Mouse (Mus musculus): ENCODE data around the gene Zfp786.
"Not testable (repeated sequence)": the region's sequence is repeated elsewhere in the genome, so short reads cannot be mapped to it uniquely, and the experiment has no call there.

Gene Zfp786

DNA sequence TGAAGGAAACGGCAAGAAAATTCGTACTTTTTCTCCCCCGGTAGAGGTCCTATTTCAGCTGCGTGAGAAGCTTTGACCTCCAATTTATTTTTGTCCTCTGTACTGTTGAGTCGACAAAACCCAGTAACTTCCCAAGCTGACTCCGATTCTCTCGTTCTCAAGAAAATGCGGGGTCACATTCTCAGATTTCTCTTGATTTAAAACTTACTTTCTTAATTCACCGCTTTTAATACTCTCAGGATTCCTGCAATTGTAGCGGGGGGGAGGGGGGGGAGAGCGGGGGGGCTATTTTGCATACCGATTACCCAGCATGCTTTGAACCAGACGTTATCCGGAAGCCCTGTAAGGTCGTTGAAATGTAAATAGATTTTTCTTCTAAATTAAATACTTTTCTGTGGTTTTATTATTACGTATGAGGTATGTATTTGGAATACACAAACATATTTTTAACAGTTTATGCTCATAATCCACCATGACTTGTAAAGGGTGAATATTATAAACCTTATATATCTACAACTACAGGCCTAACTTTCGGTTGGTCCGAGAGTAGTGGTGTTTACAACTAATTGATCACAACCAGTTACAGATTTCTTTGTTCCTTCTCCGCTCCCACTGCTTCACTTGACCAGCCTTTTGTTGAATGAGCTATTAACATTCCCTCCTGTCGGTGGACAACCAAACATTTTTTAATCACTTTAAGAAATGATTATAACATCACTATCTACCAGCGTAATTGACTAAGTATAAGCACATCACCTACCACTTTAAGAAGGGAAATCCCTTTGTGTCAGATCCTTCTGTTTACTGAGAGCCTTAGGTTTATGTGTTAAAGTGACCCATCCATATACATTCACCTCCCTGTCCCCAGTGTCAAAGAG lies 49.3 kb downstream of the Zfp786 start:
- peak in 1 of 2 experiments; percentile 54 for DNase-seq (ENCODE audit: low spot score in 2 of 2)

DNA sequence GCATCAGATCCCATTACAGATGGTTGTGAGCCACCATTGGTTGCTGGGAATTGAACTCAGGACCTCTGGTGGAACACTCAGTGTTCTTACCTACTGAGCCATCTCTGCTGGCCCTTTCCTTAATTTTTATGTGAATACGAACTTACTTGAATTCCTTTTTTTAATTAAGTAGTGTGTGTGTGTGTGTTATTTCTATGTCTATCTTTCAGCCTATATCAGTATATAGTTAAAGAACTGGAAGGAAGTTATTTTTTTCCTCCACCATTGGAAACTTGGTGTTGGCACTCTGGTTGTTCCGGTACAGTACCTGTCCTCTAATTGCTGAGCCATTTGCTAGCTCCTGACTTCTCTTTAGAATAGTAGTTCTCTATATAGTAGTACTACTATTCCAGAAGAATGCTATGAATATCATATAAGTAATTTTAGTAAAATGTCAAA lies 50.1 kb downstream of the Zfp786 start:
- DNase-seq (ENCODE audit: low spot score in 2 of 2), result no peak

DNA sequence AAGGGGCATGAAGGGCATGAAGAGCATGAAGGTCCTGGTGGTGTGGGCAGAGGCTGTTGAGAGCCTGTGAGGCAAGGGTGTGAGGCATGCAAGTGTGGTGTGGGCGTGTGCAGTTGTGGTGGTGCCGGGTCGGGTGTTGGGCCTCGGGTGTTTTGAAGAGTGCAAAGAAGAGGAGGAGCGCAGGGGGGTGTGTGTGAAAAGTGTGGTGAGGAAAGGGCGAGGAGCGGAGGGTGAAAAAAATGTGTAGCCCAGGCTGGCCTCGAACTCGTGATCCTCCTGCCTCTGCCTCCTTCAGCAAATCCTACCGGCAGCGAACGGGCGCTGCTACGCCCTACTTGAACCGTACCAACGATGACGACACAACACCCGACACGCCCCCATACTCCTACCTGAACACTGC lies 58.9 kb downstream of the Zfp786 start:
- peak in 1 of 2 experiments; percentile 3 for DNase-seq (ENCODE audit: low spot score in 2 of 2)

DNA sequence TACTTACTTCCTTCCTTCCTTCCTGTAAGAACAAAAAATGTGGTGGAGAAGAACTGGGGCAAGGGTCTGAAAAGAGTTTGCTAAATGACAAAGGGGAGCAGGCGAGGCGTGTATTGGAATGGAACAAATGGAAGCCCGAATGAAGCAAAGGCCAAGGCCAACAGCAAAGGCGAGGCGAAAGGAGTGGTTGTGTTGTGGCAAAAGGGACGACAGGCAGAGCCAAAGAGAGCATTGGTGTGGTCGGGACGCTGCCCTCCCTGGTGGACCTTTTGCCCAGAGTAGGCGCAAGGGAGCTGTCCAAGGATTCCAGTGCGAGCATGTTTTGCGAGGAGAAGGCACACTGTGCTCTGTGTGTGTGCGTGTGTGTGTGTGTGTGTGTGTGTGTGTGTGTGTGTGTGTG lies 59.6 kb downstream of the Zfp786 start:
- not testable (repeated sequence) for DNase-seq (ENCODE audit: low spot score in 2 of 2)

DNA sequence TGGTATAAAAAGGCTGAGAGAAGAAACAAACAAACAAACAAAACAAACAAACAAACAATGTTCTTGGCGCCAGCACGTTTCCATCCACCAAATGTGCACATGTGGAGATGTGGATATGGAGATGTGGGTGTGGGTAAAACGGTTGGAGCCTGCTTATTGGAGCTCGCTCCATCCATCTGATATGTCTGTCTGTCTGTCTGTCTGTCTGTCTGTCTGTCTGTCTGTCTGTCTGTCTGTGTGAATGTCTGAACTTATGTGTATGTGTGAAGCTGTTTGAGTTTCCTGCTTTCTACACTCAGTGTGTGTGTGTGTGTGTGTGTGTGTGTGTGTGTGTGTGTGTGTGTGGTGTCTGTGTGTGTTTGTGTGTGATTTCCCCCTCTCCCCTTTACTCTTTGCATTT lies 60.8 kb downstream of the Zfp786 start:
- DNase-seq (ENCODE audit: low spot score in 2 of 2), result not testable (repeated sequence)

Data from frontal cortex, postnatal 36 days (tissue).